Mouse (Mus musculus) liver, embryonic 14.5 days (tissue): ENCODE results near the gene Ldhal6b. TPM values are rescaled to one million over a fixed set of nuclear protein-coding genes. Genes with fewer than 3 reads are reported as not detected.
"Not testable (repeated sequence)": the region's sequence is repeated elsewhere in the genome, so short reads cannot be mapped to it uniquely, and the experiment has no call there.

Experiments used
- ATAC-seq: fragments of 200-750 bp; cut with Nextera tagmentation; 2 replicates; pipeline ENCODE4 v1.8.0; 2017; ENCODE audit warnings: moderate number of reproducible peaks, mild to moderate bottlenecking, moderate library complexity; ENCODE audit not compliant: insufficient read depth
- DNase-seq, 3 experiments: peaks; one replicate each; pipeline ENCODE4 v3.0.0-alpha.2; 2012 to 2013; ENCODE audit warnings: low read depth in 3 of 3, low spot score in 3 of 3
- H3K27ac ChIP-seq: fragments of 300-500 bp; sonication (generic); 2 replicates; pipeline ENCODE4 v1.5.1; 2014; ENCODE audit warnings: moderate library complexity, mild to moderate bottlenecking, control low read depth, inconsistent platforms
- H3K27me3 ChIP-seq: fragments of 300-500 bp; sonication (generic); 2 replicates; pipeline ENCODE4 v1.6.1; 2014; ENCODE audit warnings: mild to moderate bottlenecking, low read length, moderate library complexity; ENCODE audit not compliant: control insufficient read depth, insufficient read depth
- H3K36me3 ChIP-seq: fragments of 300-500 bp; sonication (generic); replicated peaks from 2 replicates; pipeline ENCODE4 v1.6.1; 2014; ENCODE audit warnings: low read depth; ENCODE audit not compliant: control insufficient read depth, insufficient read depth
- H3K4me1 ChIP-seq, 2 experiments: fragments of 200-500 bp in 1 of 2; fragments of 300-500 bp in 1 of 2; sonication (generic) in 1 of 2; replicated peaks; 2 replicates each; pipeline ENCODE4 v1.6.1; 2012 to 2014; ENCODE audit warnings: antibody characterized with exemption in 1 of 2, inconsistent platforms in 1 of 2, low read length in 1 of 2; ENCODE audit not compliant: control insufficient read depth in 2 of 2, insufficient read depth in 2 of 2
- H3K4me2 ChIP-seq: fragments of 300-500 bp; sonication (generic); 2 replicates; pipeline ENCODE4 v1.6.1; 2014; ENCODE audit warnings: low read depth, mild to moderate bottlenecking, control low read depth, moderate library complexity
- H3K4me3 ChIP-seq, 2 experiments: fragments of 200-500 bp in 1 of 2; fragments of 300-500 bp in 1 of 2; sonication (generic) in 1 of 2; 2 replicates each; pipeline ENCODE4 v1.5.1; 2012 to 2014; ENCODE audit warnings: low read depth in 2 of 2, low read length in 2 of 2, mild to moderate bottlenecking in 2 of 2, control low read depth in 1 of 2, inconsistent platforms in 1 of 2, moderate library complexity in 1 of 2; ENCODE audit not compliant: insufficient read depth in 1 of 2
- H3K9ac ChIP-seq: fragments of 300-500 bp; sonication (generic); replicated peaks from 2 replicates; pipeline ENCODE4 v1.6.1; 2014; ENCODE audit warnings: mild to moderate bottlenecking, control low read depth, moderate library complexity
- H3K9me3 ChIP-seq: fragments of 300-500 bp; sonication (generic); 2 replicates; pipeline ENCODE4 v1.6.1; 2016; ENCODE audit warnings: low read length, mixed read lengths; ENCODE audit not compliant: control insufficient read depth
- CTCF ChIP-seq: IDR thresholded peaks from 2 replicates; pipeline ENCODE4 v1.5.1; 2016; ENCODE audit warnings: antibody characterized with exemption, low read depth, control low read depth
- EP300 ChIP-seq: IDR thresholded peaks from 2 replicates; pipeline ENCODE4 v1.6.1; 2016; ENCODE audit warnings: antibody characterized with exemption, low read depth
- WGBS: fragments of 180-500 bp; shearing (Covaris S2); extraction: QIAGEN DNeasy Blood & Tissue Kit; methylation state at CpG from one replicate; pipeline ENCODE4 v1.1.7; 2014; ENCODE audit not compliant: insufficient replicate concordance; 5-methylcytosine and 5-hydroxymethylcytosine counted together
- polyA plus RNA-seq, 2 experiments: library from polyadenylated mRNA; depleted of rRNA in 1 of 2; stranded (reverse) in 1 of 2; unstranded in 1 of 2; fragments of >200 nt; fragmentation: Nextera tagmentation in 1 of 2; extraction: Ambion mirVana in 1 of 2; gene quantifications; 2 replicates each; pipeline versions ENCODE4 v1.2.1 to v1.2.3; 2012 to 2014

The Ldhal6b gene
- polyA plus RNA-seq, 2 experiments: 0.09 TPM; not detected in 1

- Histone ChIP-seq H3K36me3 (no peaks in the 10 kb centered on the region), H3K4me3 (no peak overlapping the region), H3K4me2 (no peak overlapping the region), H3K4me1 (peaks cover 7 to 9% of the 10 kb centered on the region in 2 experiments), H3K9ac (no peak overlapping the region), H3K27ac (no peak overlapping the region), H3K27me3 (peaks cover 7% of the 10 kb centered on the region), H3K9me3 (no peaks in the 10 kb centered on the region)
- no peak for TF ChIP-seq CTCF
- no peak for TF ChIP-seq EP300
- DNase-seq (no peak), ATAC-seq (no peak)
- WGBS: 51% methylated on average over 5 of the region's 5 CpGs
Measured at GRCm38 (mm10) chr17:5443751-5444150, 25.2 kb upstream of the Ldhal6b start.

DNA sequence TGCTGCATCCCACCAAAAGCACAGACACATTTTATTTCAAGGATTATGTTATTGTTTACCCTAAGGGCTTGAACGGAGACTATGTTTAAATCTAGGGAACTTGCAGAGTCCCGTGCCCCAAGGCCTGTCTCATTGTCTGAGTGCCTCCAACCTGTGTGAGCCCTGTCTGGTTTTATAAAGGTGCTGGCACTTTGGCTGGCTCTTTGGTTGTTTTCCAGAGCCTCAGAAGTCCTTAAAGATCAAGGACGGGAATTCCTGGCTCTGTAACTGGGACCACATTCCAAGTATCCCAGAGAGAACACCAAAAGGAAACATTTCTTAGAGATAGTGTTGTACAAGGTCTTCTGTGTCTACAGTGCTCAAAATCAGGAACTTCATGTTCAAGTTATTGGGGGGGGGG is 24.7 kb upstream of the Ldhal6b start:
- Histone ChIP-seq H3K4me2 (no peak overlapping the region), H3K9ac (no peak overlapping the region), H3K9me3 (no peaks in the 10 kb centered on the region), H3K27me3 (peaks cover 6% of the 10 kb centered on the region), H3K4me1 (peaks cover 7 to 9% of the 10 kb centered on the region in 2 experiments), H3K36me3 (no peaks in the 10 kb centered on the region; the same call in 1 of the 2 replicates), H3K27ac (no peak overlapping the region), H3K4me3 (no peak overlapping the region)
- TF ChIP-seq CTCF (no peak), EP300 (no peak)
- ATAC-seq (no peak), DNase-seq (no peak)
- WGBS: 66% methylated on average over 3 of the region's 3 CpGs

DNA sequence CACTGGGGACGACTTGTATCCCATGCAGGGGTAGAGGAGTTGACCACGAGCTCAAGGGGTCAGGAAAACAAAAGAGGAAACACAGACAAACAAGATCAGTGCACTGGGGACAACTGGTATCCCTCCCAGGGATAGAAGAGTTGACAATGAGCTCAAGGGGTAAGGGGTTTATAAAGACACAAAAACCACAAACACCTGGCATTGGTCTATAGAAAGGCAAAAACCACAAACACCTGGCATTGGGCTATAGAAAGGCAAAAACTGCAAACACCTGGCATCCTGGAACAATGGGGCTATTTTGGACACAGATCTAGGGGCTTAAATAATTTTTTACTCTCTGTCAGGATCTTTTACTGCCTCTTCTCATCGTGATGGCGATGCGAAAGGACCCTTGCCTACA is 23.8 kb upstream of the Ldhal6b start:
- H3K4me1 ChIP-seq, DNase-seq, ATAC-seq, H3K4me2 ChIP-seq, H3K9ac ChIP-seq, H3K4me3 ChIP-seq, H3K9me3 ChIP-seq, H3K27ac ChIP-seq, H3K36me3 ChIP-seq, H3K27me3 ChIP-seq: not testable (repeated sequence)
- 60% methylated on average over 5 of the region's 5 CpGs for WGBS

- ATAC-seq: peak; percentile 85
- under 1% methylated on average over 27 of the region's 27 CpGs for WGBS
Measured at GRCm38 (mm10) chr17:5440159-5440971, 21.8 kb upstream of the Ldhal6b start, which contains the start of gene Tmem242. Gene Tmem242 (minus strand): TSS chr17:5440259.

DNA sequence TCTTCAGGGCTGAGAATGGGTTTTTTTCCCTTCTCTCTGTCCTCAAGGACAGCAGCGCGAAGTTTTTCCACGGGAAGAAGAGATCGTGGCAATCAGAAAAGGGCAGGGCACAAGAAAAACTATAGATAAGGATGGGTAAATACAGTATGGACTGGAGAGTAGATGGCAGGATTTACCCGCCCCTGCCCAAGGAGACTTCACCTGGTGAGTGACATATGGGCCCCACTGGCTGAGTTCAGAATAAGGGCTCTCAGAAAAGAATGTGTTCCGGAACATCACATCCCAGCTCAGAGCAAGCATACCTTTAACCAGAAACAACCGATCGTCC is 21.2 kb upstream of the Ldhal6b start:
- peaks cover 7 to 9% of the 10 kb centered on the region in 2 experiments for H3K4me1 ChIP-seq
- H3K4me2 ChIP-seq: peak overlapping the region; percentile 85
- peak overlapping the region; percentile 81 for H3K9ac ChIP-seq
- whole genome bisulfite sequencing: under 1% methylated on average over 8 of the region's 8 CpGs
- H3K4me3 ChIP-seq: peak overlapping the region; percentile 68 to 99
- DNase-seq: peak in 1 of 3 experiments; percentile 9
- TF ChIP-seq CTCF: no peak
- TF ChIP-seq EP300: no peak
- H3K36me3 ChIP-seq: no peaks in the 10 kb centered on the region; the same call in 1 of the 2 replicates
- H3K27ac ChIP-seq: peak overlapping the region; percentile 10; the same call in 1 of the 2 replicates
- ATAC-seq: peak; percentile 67
- H3K27me3 ChIP-seq: no peaks in the 10 kb centered on the region
- no peaks in the 10 kb centered on the region for H3K9me3 ChIP-seq

More at GRCm38 (mm10) chr17:5440159-5440971, 21.8 kb upstream of the Ldhal6b start, which contains the start of gene Tmem242:
- Histone ChIP-seq H3K27ac (peak within 1 kb of the TSS; percentile 67), H3K36me3 (no peaks in the 10 kb centered on the region; the same call in 1 of the 2 replicates), H3K9me3 (no peaks in the 10 kb centered on the region), H3K4me2 (peak within 1 kb of the TSS; percentile 85), H3K9ac (peak within 1 kb of the TSS; percentile 81), H3K27me3 (no peaks in the 10 kb centered on the region), H3K4me3 (peak within 1 kb of the TSS; percentile 68 to 99), H3K4me1 (peaks cover 7 to 9% of the 10 kb centered on the region in 2 experiments)
- peak; percentile 73 to 80 (median 75) for DNase-seq
- TF ChIP-seq CTCF (no peak; the same call in none of the 2 replicates), EP300 (no peak)
